Mouse (Mus musculus) midbrain, embryonic 14.5 days (tissue): ENCODE measurements around the gene Hdc. TPM values are rescaled to one million over a fixed set of nuclear protein-coding genes. Genes with fewer than 3 reads are reported as not detected.

ENCODE experiments used
- ATAC-seq: fragments of 200-750 bp; cut with Nextera tagmentation; 2 replicates; pipeline ENCODE4 v1.8.0; 2017; ENCODE audit warnings: moderate number of reproducible peaks, moderate library complexity; ENCODE audit not compliant: low FRiP score, low TSS enrichment
- DNase-seq: peaks from one replicate; pipeline ENCODE4 v3.0.0-alpha.2; 2015
- H3K27ac ChIP-seq: fragments of 300-500 bp; sonication (generic); replicated peaks from 2 replicates; pipeline ENCODE4 v1.5.1; 2014; ENCODE audit warnings: mild to moderate bottlenecking, low read depth, low read length, moderate library complexity
- H3K27me3 ChIP-seq: fragments of 300-500 bp; sonication (generic); 2 replicates; pipeline ENCODE4 v1.6.1; 2014; ENCODE audit warnings: low read length, control low read depth, mixed read lengths; ENCODE audit not compliant: control insufficient read depth, insufficient read depth
- H3K36me3 ChIP-seq: fragments of 300-500 bp; sonication (generic); 2 replicates; pipeline ENCODE4 v1.6.1; 2014; ENCODE audit warnings: low read length, control low read depth; ENCODE audit not compliant: control insufficient read depth, insufficient read depth
- H3K4me1 ChIP-seq: fragments of 300-500 bp; sonication (generic); 2 replicates; pipeline ENCODE4 v1.6.1; 2014; ENCODE audit warnings: mild to moderate bottlenecking, antibody characterized with exemption, low read length, control low read depth; ENCODE audit not compliant: control insufficient read depth, insufficient read depth
- H3K4me2 ChIP-seq: fragments of 300-500 bp; sonication (generic); 2 replicates; pipeline ENCODE4 v1.6.1; 2014; ENCODE audit warnings: mild to moderate bottlenecking, low read length, moderate library complexity
- H3K4me3 ChIP-seq: fragments of 300-500 bp; sonication (generic); replicated peaks from 2 replicates; pipeline ENCODE4 v1.5.1; 2014; ENCODE audit warnings: low read depth, low read length
- H3K9ac ChIP-seq: fragments of 300-500 bp; sonication (generic); replicated peaks from 2 replicates; pipeline ENCODE4 v1.6.1; 2014; ENCODE audit warnings: mild to moderate bottlenecking, low read length, moderate library complexity
- H3K9me3 ChIP-seq: fragments of 300-500 bp; sonication (generic); 2 replicates; pipeline ENCODE4 v1.6.1; 2016; ENCODE audit warnings: low read length, control low read depth, mixed read lengths; ENCODE audit not compliant: control insufficient read depth
- WGBS: fragments of 180-500 bp; shearing (Covaris S2); extraction: QIAGEN DNeasy Blood & Tissue Kit; methylation state at CpG from one replicate; pipeline ENCODE4 v1.1.7; 2014; 5-methylcytosine and 5-hydroxymethylcytosine counted together
- polyA plus RNA-seq: library from polyadenylated mRNA; unstranded; fragments of >200 nt; fragmentation: Nextera tagmentation; extraction: Ambion mirVana; gene quantifications from 2 replicates; pipeline ENCODE4 v1.2.1, GENCODE M21; 2014

Gene Hdc
- polyA plus RNA-seq, 1 experiment from 2014 or later = 0.68 TPM

DNA sequence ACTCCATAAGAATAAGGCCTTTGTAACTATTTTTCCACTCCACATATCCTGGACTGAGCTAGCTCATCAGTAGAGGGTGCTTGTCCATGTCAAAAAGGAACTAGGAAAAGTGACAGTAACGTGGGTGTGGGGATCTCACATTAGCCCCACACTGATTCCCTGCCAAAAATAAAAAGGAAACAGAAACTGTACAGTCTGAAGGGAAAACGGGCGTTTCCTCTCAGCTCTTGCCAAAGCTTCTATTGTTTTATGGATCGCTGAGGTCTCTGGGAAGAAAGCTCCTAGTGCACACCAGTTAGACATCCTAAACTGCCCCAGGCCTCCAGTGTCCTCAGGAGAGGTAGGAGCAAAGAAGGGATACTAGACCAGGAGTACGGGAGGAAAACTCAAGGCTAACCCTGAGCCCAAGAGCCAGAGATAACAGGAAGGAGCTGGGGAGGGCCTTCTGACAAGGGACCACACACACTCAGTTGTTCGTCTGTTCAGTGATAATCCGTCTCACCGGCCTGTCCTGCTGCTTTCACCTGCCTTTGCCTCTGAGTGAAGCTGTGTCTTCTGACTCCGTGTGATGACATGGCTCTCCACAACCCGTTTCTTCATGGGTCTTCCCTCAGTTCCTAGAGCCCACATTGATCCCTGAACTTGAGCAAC, 11.4 kb downstream of the Hdc start:
- H3K4me2 ChIP-seq = no peak overlapping the region
- no peaks in the 10 kb centered on the region for H3K36me3 ChIP-seq
- no peak overlapping the region for H3K27ac ChIP-seq
- H3K9me3 ChIP-seq = no peaks in the 10 kb centered on the region
- H3K9ac ChIP-seq = no peak overlapping the region
- no peak for ATAC-seq
- no peaks in the 10 kb centered on the region for H3K27me3 ChIP-seq
- no peak overlapping the region for H3K4me3 ChIP-seq
- no peaks in the 10 kb centered on the region for H3K4me1 ChIP-seq
- WGBS = 74% methylated on average over 10 of the region's 10 CpGs
- no peak for DNase-seq

DNA sequence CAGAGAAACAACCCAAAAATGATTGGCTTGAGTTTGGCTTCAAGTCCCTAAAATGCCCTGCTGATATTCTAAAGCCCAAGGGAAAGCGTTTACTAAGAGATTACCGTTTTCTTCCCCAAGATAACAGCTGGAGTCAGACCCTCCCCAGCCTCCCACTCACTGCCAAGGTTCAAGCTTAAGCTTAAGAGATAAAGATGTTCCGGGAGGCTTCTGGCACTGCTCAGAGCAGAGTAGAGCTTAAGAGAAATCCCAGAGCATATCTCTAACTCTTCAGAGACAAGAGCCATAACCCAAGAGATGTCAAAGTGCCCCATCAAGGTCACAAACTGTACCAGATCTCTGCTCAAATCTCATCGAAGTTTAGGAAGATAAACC, 12.4 kb downstream of the Hdc start:
- no peak for ATAC-seq
- no peak for DNase-seq
- Histone ChIP-seq H3K27me3 (no peaks in the 10 kb centered on the region), H3K9me3 (no peaks in the 10 kb centered on the region), H3K4me3 (no peak overlapping the region), H3K36me3 (no peaks in the 10 kb centered on the region), H3K4me1 (no peaks in the 10 kb centered on the region), H3K27ac (no peak overlapping the region), H3K9ac (no peak overlapping the region), H3K4me2 (no peak overlapping the region)
- WGBS = 72% methylated on average over 4 of the region's 4 CpGs

DNA sequence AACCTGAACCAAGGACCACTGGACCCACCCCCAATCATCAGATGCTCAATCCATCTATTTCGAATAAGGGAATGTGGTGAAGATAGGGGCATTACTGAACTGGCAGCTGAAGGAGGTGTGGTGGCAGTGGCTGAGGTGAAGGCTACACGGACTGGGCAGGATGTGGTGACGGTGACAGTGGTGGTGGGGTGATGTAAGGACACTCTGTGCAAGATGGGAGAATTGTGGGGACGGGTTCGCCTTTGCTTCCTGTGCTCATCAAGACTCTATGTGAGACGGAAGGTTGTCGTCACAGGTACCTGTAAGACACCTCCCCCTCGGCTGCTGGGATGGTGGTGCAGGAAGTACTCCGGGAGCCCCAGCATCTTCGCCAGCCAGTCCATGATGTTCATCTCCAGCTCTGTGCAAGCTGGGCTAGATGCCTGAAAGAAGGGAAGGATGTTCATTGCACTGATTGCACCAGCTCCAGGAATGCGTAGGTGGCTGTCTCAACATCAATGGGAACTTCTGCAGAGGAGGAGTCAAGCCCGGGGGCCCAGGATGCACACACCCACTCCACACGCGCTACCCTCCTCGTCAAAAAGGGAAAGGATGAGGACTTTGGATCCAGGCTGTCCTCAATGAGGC, 12.9 kb downstream of the Hdc start:
- no peaks in the 10 kb centered on the region for H3K9me3 ChIP-seq
- no peaks in the 10 kb centered on the region for H3K4me1 ChIP-seq
- no peaks in the 10 kb centered on the region for H3K27me3 ChIP-seq
- 86% methylated on average over 15 of the region's 15 CpGs for WGBS
- H3K4me3 ChIP-seq = no peak overlapping the region
- no peak for ATAC-seq
- H3K36me3 ChIP-seq = no peaks in the 10 kb centered on the region
- no peak overlapping the region for H3K9ac ChIP-seq
- no peak overlapping the region for H3K27ac ChIP-seq
- no peak for DNase-seq
- H3K4me2 ChIP-seq = no peak overlapping the region

DNA sequence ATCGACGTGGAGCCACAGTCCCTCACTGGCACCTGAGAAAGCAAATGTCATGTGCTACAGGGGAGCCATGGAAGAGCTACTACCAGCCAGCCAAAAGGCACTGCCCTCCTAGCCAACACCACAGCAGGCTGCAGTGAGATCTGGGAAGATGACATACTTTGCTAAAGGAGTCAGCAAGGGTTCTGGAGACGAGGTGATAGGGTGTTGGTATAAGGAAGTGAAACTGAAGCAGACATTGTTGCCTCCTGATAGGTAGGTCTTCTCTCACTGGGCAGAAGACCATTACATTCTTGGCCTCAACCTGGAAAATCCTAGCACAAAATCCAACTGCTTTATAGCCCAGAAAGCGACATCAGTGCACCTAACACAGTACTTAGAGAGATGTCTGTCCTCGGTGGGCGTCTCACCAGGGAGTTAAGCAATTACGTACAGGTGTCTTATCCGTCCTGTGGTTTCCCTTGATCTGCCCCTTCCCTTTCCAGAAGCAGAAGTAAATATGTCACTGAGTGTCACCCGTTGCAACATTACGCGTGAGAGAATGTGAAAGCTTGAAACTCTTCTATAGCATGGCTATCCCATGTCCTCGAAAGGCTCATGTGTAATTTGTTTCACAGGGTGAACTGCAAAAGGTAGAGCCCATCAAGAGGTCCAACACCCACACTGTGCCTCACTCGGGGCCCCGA, 17.0 kb downstream of the Hdc start:
- no peak overlapping the region for H3K27ac ChIP-seq
- H3K27me3 ChIP-seq = no peaks in the 10 kb centered on the region
- DNase-seq = no peak
- H3K4me2 ChIP-seq = no peak overlapping the region
- H3K9ac ChIP-seq = no peak overlapping the region
- no peaks in the 10 kb centered on the region for H3K4me1 ChIP-seq
- no peak overlapping the region for H3K4me3 ChIP-seq
- H3K36me3 ChIP-seq = no peaks in the 10 kb centered on the region
- no peak for ATAC-seq
- H3K9me3 ChIP-seq = no peaks in the 10 kb centered on the region
- 92% methylated on average over 14 of the region's 14 CpGs for WGBS

DNA sequence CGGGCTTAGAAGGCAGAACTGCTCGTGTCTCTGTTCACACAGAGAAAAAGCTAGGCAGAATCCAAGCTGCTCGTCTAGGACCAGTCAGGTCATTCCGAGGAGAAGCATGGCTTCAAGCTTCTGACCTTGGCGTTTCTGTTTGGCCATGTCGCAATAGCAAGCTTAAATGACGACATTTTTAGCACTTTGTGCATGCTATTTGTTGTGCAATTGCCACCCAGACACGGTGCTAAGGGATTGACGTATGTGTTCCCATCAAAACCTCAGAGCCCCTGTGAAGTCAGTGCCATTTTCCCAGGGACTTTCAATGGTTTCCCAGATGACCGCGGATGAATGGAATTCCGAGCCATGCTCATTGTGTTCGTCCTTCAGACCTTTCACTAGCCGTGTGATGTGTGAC, 18.6 kb downstream of the Hdc start:
- no peaks in the 10 kb centered on the region for H3K27me3 ChIP-seq
- no peaks in the 10 kb centered on the region for H3K4me1 ChIP-seq
- no peaks in the 10 kb centered on the region for H3K36me3 ChIP-seq
- WGBS = 78% methylated on average over 14 of the region's 14 CpGs
- no peaks in the 10 kb centered on the region for H3K9me3 ChIP-seq
- DNase-seq (no peak), ATAC-seq (no peak)
- no peak overlapping the region for H3K27ac ChIP-seq
- no peak overlapping the region for H3K4me2 ChIP-seq
- H3K9ac ChIP-seq = no peak overlapping the region
- no peak overlapping the region for H3K4me3 ChIP-seq

DNA sequence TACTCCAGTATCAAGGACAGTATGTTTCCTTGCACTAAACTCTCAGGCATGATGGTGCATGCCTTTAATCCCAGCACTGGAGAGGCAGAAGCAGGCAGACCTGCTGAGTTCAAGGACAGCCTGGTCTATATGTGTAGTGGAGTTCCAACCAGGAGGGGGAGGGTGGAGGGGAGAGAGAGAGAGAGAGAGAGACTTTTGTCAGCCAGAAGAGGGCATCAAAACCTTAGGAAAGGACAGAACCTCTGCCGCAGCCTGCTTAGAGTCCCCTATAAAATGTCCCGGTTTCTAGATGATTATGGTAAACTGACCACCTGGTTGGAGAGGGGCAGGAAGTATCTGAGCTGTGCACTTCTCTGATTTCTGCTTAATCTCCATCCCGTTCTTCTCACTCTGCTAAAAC, 20.1 kb downstream of the Hdc start:
- Histone ChIP-seq H3K4me3 (no peak overlapping the region), H3K27ac (no peak overlapping the region), H3K9ac (no peak overlapping the region), H3K9me3 (no peaks in the 10 kb centered on the region), H3K4me2 (no peak overlapping the region), H3K36me3 (no peaks in the 10 kb centered on the region), H3K27me3 (no peaks in the 10 kb centered on the region), H3K4me1 (no peaks in the 10 kb centered on the region)
- DNase-seq (peak; percentile 44), ATAC-seq (no peak)
- WGBS = 19% methylated on average over 3 of the region's 3 CpGs

DNA sequence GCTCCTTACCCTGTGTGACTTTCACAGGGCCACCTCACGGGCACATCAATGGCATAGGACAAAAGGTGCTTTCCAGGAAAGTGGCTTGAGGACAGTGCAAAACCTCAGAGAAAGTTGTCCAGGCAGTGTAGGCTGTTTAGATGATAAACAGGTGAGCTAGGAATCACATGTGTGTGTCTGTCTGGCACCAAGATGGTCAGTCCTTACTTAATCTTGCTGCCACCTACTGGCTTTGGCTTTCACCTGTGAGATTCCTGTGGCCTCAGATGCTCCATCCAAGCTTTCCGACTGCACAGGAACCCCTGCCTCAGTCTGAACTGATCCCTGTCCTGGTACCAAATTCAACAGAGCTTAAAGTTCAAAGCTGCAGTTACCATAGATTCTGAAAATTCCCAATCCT, 20.7 kb downstream of the Hdc start:
- no peak for ATAC-seq
- no peak overlapping the region for H3K4me3 ChIP-seq
- H3K36me3 ChIP-seq = no peaks in the 10 kb centered on the region
- no peaks in the 10 kb centered on the region for H3K9me3 ChIP-seq
- DNase-seq = no peak
- H3K27ac ChIP-seq = no peak overlapping the region
- 40% methylated on average over 2 of the region's 2 CpGs for WGBS
- no peak overlapping the region for H3K9ac ChIP-seq
- H3K27me3 ChIP-seq = no peaks in the 10 kb centered on the region
- no peaks in the 10 kb centered on the region for H3K4me1 ChIP-seq
- H3K4me2 ChIP-seq = no peak overlapping the region

DNA sequence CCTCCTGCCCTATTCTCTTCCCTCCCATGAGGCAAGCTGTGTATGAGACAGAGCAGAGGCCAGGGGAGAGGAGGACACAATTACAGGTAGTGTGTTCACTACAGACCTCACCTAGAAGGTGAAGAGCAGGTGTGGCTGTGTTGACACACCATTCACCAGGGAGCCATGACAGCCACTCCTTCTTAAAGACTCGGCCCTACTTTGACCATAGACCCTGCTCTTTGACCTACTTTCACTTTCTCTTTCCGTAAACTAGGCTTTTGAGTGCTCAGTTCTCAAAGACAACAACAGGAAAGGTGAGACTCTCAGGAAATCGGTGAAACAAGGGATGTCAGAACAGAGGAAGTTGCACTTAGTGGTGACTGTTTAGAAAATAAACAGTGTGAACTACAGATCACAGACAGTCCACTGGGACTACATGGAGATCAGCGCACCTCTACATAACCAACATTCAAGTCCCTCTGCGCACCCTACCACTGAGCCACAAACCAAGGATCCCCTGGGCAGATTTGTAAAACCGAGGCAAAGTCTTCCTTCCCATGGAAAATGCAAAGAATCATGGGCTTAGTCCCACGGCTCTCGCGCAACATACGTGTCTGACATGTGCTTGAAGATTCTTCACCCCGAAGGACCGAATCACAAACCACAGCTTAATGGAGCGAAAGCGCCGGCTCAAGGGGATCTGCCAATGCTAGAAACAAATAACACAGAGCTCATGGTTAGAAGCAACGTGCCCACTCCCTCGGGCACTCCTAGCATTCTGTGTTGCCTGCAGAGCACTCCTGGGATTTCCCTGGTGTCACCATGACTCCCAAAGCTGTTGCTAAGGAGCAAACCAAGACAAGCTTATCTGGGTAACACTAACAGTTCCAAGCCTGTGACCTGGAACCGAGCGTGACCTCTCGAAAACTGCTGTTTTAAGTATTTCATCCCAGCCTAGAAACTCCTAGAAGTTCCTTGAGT, 21.5 kb downstream of the Hdc start:
- WGBS = 74% methylated on average over 20 of the region's 20 CpGs
- no peaks in the 10 kb centered on the region for H3K4me1 ChIP-seq

More for the DNA sequence above, 21.5 kb downstream of the Hdc start:
- H3K27me3 ChIP-seq = no peaks in the 10 kb centered on the region
- H3K9me3 ChIP-seq = no peaks in the 10 kb centered on the region
- no peak overlapping the region for H3K27ac ChIP-seq
- no peak overlapping the region for H3K9ac ChIP-seq
- DNase-seq (no peak), ATAC-seq (no peak)
- H3K36me3 ChIP-seq = no peaks in the 10 kb centered on the region
- H3K4me3 ChIP-seq = no peak overlapping the region
- H3K4me2 ChIP-seq = no peak overlapping the region
